In genomic region chr12:75816981-75817856, GRCm38 (mm10) we compare ENCODE assay signal across 7 mouse cellular contexts. TPM values are rescaled to one million over a fixed set of nuclear protein-coding genes. Genes with fewer than 3 reads are reported as not detected.
DNase-seq lines count a peak whose midpoint lies in the region; ATAC-seq and TF ChIP-seq lines count a peak whose summit lies in the region.

No protein-coding gene starts in this region.

- DNase-seq in left cerebral cortex, adult 2 months (ENCODE audit: extremely low spot score in 1 of 2, low spot score in 2 of 2): peak; percentile 29 to 41
- DNase-seq in left cerebral cortex, postnatal 36 days (ENCODE audit: low spot score in 2 of 2): no peak
- DNase-seq in retina, embryonic 14.5 days (ENCODE audit: low spot score): peak; percentile 28
- no peak for DNase-seq in gastrocnemius, adult 18-20 months (ENCODE audit: low spot score)
- no peak for DNase-seq in testis, postnatal 14 days (ENCODE audit: low spot score)

- 10% methylated on average over 25 of the region's 25 CpGs for WGBS in forebrain, embryonic 13.5 days
- WGBS in liver, embryonic 12.5 days (ENCODE audit: insufficient replicate concordance): 14% methylated on average over 24 of the region's 25 CpGs

- peak overlapping the region; percentile 96 for H3K9ac ChIP-seq in forebrain, embryonic 13.5 days
- no peak overlapping the region for H3K9ac ChIP-seq in liver, embryonic 12.5 days

- H3K4me3 ChIP-seq in left cerebral cortex, adult 2 months: peak overlapping the region; percentile 88
- peak overlapping the region; percentile 91 for H3K4me3 ChIP-seq in forebrain, embryonic 13.5 days
- peak overlapping the region; percentile 69 for H3K4me3 ChIP-seq in liver, embryonic 12.5 days

- H3K36me3 ChIP-seq in forebrain, embryonic 13.5 days (ENCODE audit: poor library complexity, severe bottlenecking): no peaks in the 10 kb centered on the region
- H3K36me3 ChIP-seq in liver, embryonic 12.5 days: no peaks in the 10 kb centered on the region

- intact Hi-C loops in left cerebral cortex, adult 2 months (cut with DNase I): no loop called here
- intact Hi-C loops in left cerebral cortex, postnatal 36 days (cut with DNase I): loop anchor here (5.0 kb wide), 1 partner anchor 75 kb away; no protein-coding TSS in a partner anchor

- H3K27me3 ChIP-seq in forebrain, embryonic 13.5 days: no peaks in the 10 kb centered on the region
- peaks cover 84% of the 10 kb centered on the region for H3K27me3 ChIP-seq in liver, embryonic 12.5 days (replicated peaks)

- no peak overlapping the region for H3K27ac ChIP-seq in left cerebral cortex, adult 2 months
- H3K27ac ChIP-seq in forebrain, embryonic 13.5 days: no peak overlapping the region
- no peak overlapping the region for H3K27ac ChIP-seq in liver, embryonic 12.5 days

- H3K9me3 ChIP-seq in forebrain, embryonic 13.5 days (replicated peaks): no peaks in the 10 kb centered on the region
- no peaks in the 10 kb centered on the region for H3K9me3 ChIP-seq in liver, embryonic 12.5 days (replicated peaks)

- peak; percentile 6 for ATAC-seq in forebrain, embryonic 13.5 days
- ATAC-seq in liver, embryonic 12.5 days: no peak

- peak overlapping the region; percentile 69 for H3K4me2 ChIP-seq in forebrain, embryonic 13.5 days
- H3K4me2 ChIP-seq in liver, embryonic 12.5 days: peak overlapping the region; percentile 96

- peaks cover 39% of the 10 kb centered on the region for H3K4me1 ChIP-seq in forebrain, embryonic 13.5 days
- H3K4me1 ChIP-seq in liver, embryonic 12.5 days: peaks cover 24% of the 10 kb centered on the region; the same call in 1 of the 2 replicates

- no peak for TF ChIP-seq CTCF in left cerebral cortex, adult 2 months (IDR thresholded peaks at IDR 0.05)

RNA-seq across cellular contexts. Expression of gene Syne2, which starts 0.7 kb away (rescaled TPM):
- 10 to 100 TPM; 20.5 to 22.5 TPM for total RNA-seq in left cerebral cortex, adult 2 months (2021)
- total RNA-seq in left cerebral cortex, postnatal 36 days (2021): 10 to 100 TPM; 21.3 to 23.5 TPM
- polyA plus RNA-seq in forebrain, embryonic 13.5 days (2015; fragmentation: Nextera tagmentation; extraction: Ambion mirVana): 137 TPM in 2 replicates
- 11.2 and 11.3 TPM in 2 replicates for polyA plus RNA-seq in liver, embryonic 12.5 days (2016; fragmentation: Nextera tagmentation; extraction: Ambion mirVana)
- total RNA-seq in gastrocnemius, adult 18-20 months (2021): 10 to 100 TPM in 1 of 2 experiments, 1 to 10 TPM in 1; 9.1 to 13.9 TPM

Comparison
In these comparisons a context has a peak if more than half of its experiments do, and no peak if none do; other contexts are left out.
1. DNase-seq: peak in left cerebral cortex, adult 2 months (2 of 2) and retina, embryonic 14.5 days (single experiment); none in left cerebral cortex, postnatal 36 days (0 of 2), gastrocnemius, adult 18-20 months (single experiment) and testis, postnatal 14 days (single experiment).
2. Peak in every context shown above with its lines, with median percentiles within 50 percentile points of each other: H3K4me3 ChIP-seq.